Mouse (Mus musculus) heart, adult 8-10 months (tissue): ENCODE results near the gene Nr2f2. TPM values are rescaled to one million over a fixed set of nuclear protein-coding genes. Genes with fewer than 3 reads are reported as not detected.

Experiments
- DNase-seq: peaks from one replicate; pipeline ENCODE4 v3.0.0; 2022; ENCODE audit warnings: low spot score
- total RNA-seq, 4 experiments: library from RNA; stranded (reverse); gene quantifications; 2 replicates each; pipeline ENCODE4 v1.2.4; 2022

Gene Nr2f2
- total RNA-seq, 4 experiments from 2014 or later = 12.5 to 23.1 (median 20.3) TPM

DNA sequence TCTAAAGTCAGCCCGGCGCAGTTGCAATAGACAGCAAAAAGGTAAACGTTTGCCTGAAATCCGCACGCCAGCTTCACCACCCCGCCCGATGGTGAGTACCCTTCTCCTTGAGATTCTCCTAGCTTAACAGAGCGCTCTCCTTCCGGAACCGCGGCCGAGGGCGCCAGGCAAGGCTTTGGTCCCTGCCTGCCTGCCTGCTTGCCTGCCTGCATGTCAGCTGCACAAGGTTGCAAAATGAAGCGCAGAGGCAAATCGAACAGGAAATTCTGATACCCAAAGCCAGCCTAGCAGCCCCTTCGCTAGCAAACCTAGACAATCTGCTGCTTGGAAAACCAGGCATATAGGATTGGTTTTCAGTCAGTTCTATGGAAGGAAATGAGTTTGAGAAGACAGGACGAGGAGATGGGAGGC, 1.1 kb downstream of the Nr2f2 start:
- no peak for DNase-seq

DNA sequence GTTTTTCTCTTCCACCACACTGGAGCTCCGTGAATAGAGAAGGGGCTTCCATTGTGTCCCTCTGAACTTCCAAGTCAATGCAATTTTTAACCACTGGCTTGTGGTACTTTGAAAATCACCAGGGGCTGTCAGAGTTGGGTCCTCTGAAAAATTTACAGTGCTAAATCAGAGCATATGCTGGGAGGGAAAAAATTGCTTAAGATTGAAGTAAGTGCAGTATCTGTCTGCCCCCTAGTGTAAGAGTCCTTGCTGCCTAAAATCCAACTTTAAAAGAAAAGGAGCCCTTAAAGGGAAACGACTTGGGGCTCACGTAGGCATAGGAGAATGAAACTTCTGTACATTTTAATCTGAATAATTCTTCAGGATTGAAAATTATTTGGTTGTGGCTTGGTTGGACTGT, 1.7 kb downstream of the Nr2f2 start:
- DNase-seq = no peak

DNA sequence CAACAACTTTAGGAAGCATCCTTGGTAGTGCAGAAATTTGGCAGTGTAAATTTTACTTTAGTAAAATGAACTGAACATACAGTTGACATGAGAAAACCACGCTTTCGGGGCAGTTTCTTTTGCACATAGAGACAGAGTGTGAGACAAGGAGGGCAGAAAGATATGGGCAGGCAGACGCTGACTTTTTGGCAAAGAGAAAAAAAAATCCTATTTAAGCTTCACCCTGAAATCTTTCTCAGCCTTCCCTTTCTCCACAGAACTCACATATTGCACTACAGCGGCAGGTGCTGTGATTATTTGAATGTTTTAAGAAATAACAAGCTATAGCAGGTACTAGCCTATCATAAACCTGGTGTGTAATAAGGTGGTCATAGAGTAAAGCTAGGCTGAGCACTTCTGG, 3.2 kb downstream of the Nr2f2 start:
- DNase-seq = no peak

DNA sequence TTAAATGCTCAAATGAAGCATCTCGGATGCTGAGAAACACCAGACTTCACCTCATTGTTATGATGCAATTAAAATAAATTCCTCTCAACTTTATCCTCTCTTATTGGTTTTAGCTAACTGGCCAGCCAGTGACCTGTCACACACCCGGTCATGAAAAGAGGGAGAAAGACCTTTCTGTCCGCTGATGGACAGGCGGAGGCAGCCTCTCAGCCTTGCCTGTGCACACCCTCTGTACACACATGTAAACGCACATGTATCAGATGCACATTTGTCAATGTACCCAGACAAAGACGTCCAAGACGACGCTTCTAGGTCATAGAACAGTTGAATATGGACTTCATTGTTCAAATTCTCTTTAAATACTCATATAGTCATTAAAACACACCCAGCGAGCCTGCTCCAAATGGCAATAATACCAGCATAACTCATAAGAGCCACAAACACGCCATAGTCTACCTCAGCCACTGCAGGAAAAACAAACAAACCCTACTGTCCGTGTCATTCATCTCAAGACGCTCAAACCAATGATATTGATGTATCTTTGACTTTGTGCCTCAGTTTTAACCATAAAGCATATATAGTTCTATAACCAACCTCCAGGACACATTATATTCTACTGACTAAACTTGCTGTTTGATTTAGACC, 3.9 kb downstream of the Nr2f2 start:
- no peak for DNase-seq

DNA sequence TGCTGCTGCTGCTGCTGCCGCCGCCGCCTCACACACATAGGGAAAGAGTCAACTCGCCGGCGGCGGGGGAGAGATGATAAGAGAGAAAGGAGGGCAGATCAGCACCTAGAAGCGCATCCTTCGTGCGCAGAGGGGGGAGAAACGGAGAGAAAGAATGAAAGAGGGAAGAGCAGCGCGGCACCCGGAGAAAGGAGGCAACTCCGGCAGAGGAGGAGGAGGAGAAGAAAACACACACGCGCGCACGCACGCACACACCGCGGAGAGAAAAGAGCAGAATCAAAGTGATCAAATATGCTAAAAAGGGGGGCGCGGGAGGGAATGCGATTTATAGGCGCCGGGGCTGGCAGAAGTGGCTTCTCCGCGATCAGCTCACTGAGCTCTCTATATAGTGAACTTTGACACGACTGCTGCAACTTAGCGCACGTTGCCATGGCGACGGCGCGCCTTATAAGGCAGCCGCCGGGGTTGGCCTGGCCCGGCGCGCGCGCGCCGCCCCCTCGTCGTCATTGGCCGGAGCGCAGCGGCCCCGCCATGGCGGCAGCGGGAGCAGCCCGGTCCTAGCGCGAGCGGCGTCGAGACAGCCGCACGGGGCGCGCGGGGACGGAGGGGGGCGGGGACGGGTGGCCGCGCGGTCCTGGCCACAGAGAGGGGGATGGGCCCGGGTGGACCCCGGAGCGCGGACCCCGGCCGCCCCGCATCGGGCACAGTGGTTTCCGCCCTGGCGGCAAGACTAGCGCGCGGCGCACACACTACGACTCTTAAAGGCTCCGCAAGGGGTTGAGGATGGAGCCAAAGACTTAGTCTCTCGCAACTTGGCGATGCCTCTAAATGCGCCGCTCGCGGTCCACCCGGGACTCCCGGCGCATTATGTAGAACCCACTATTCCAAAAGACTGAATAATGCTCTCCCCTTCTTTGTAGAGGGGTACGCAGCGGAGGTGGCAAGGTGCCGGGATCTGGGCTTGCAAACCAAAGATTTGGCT, 4.9 kb downstream of the Nr2f2 start:
- DNase-seq = peak; percentile 85

DNA sequence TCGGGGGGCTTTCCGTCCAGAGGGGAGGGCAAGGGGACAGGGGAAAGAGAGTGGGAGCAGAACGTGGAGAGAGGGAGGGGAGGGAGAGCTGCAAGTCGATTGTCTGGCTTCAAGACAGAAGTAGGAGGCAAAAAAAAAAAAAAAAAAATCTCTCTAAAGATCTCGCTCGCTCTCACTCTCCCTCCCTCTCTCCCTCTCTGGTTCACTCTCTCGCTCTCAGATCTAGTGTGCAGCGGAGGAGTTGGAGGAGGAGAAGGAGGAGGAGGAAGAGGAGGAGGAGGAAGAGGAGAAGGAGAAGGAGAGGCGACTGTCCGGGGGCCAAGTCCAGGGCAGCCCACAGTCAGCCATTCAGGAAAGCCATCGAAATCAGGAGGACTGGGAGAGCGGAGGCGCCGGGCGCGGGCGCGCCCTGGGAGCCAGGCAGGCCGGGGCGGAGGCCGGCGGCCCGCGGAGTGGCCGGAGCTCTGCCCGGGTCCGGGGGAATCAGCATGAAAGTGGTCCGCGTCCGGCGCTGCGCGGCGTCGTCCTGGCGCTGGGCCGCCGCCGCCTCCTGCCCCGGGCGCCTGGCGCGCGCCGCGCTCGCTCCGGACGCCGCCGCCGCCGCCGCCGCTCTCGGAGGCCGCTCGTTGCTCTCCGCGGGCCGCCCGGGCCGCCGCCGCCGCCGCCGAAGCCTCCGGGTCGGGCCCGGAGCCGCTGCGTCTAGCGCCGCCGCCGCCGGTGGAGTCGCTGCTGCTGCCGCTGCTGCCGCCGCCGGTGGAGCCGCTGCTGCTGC, 5.7 kb downstream of the Nr2f2 start:
- DNase-seq = no peak

DNA sequence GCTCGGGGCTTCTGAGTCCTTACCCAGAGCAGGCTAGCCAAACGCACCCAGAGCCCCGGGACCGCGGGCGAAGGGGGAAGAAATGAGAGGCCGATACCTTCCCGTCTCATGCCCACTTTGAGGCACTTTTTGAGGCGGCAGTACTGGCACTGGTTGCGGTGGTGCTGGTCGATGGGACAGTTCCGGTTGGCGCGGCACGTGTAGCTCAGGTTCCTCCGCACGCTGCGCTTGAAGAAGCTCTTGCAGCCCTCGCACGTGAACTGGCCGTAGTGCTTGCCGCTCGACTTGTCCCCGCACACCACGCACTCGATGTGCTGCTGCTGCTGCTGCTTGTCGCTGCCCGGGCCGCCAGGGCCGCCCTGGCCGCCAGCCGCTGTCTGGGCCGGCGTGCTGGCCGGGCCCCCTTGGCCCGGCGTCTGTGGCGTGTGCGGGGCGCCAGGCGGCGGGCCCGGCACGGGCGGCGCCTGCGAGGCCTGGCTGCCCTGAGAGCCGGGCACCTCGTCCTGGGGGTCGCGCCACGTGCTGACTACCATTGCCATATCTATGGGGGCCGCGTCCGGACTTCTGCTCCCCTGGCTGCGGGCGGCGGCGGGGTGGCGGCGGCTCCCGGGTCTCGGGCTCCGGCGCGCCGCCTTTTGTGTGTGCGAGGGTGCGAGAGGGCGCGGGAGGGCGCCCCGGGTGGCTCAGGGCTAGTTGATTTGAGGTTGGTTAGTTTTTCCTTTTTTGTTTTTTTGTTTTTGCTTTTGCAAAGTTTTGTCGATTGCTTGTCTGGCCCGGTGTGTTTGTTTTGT, 6.5 kb downstream of the Nr2f2 start:
- no peak for DNase-seq

DNA sequence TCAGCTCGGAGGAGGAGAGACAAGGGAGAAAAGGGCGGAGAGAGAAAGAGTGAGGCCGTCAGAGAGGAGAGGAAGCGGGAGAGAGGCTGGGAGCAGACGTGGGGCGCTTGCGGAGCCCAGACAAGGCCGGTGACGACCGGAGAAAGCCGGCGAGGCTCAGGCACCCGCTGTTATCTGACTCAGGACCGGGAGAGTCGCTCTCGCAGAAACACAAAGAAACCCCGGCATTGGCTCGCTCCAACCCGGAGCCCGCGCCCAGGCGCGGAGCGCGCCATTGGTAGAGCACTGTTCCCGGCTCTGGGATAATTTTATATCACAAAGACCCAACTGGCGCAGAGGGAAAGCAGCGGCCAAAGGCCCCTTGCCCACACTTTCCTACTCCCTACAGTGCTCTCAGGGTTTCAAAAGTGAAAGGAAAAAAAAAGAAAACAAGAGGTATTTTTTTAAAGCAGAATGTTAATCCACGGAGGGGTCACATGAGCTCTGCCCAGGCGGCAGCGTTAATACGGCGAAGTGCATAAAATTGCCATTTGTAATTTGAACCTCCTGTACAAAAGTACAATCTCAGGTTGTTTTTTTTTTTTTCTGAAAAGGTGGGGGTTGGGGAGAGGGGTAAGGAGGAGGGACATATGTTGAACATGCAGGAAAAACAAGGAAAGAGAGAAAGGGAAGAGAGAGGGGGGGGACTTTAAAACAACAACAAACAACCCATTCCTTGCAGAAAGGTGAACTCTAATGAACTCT, 7.5 kb downstream of the Nr2f2 start:
- no peak for DNase-seq

DNA sequence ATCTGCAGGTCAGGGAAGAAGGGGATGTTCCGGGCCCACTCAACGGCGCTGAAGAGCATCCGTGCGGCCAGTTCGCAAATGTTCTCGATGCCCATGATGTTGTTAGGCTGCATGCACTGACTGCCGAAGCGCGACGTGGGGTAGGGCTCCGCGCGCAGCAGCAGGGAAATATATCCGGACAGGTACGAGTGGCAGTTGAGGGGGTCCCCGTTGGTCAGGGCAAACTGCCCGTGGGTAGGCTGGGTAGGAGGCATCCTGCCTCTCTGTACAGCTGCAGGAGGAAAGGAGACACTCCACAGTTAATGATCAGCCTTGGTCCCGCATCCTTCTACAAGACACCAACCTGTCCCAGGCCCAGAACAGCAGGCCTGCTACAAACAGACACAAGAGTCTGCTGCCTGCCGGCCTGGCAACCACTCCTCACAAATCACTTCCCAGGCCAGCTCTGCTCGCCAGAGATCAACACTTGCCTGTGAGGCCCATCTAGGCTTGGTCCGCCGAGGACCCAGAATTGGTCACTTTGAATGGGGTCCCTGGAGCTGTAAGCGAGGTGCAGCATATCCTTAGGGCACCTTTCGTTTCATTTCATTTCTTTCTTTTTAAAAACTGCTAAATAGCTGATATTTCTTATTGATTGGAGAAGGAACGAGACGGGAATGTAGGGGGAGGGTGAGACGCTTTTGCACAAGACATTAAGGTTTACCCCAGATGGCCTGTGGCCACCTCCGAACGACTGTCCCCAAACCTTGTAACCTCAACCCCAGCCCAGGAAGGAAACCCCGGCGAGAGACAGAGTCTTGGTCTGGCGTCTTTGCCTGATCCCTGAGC, 8.3 kb downstream of the Nr2f2 start:
- no peak for DNase-seq

DNA sequence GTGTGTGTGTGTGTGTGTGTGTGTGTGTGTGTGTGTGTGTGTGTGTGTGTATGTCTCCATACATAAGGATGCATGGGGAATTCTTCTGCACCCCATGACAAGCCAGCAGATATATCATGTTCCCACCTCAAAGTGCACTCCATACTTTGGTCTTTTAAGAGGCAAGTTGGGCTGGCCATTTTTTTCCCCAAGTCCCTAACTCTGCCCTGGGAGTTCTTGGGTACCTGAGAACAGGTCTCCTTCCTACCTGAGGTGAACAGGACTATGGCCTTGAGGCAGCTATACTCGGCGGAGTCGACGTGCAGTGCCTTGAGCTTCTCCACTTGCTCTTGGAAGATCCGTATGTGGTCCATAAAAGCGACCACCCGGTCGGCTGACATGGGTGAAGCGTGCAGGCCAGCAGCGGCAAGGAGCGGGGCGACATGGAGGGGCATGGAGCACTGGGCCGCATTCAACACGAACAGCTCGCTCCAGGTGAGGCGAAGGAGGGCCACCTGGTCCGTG, 9.0 kb downstream of the Nr2f2 start:
- DNase-seq = no peak

DNA sequence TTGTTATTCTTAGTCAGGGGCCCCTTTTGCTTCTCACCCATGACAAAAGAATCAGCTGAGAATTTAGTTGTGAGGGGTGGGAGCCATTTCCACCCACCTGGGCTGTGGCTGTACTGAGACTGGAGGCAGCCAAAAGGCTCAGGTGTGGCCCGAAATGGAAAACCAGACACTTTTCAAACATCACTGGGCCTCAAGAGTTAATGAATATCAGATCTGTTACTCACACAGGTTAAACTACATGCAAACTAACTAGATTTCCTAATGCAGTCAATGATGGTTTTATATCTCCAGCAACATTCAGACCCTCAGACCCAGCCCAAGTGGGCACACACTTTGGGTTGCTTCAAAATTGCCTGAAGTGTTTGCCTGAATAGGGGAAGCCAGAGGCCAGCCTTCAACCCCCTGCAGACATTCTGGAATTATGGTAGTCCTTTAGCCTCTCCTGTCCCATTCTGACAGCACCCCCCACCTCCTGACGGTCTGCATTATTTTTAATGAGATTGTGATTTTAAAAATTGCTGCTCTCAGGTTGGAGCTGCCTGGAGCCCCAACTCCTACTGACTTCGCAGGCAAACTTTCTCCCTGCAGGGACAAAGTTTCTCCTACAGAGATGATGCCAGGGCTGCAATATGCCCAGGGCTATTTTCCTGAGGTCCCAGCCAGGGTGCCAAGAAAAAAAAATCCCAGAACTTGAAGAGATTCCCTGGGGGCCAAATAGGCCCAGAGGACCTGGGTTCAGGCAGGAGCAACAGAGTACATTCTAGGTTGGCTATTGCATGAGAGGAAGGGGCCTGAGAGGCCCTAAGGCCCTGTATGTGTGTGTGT, 9.6 kb downstream of the Nr2f2 start:
- DNase-seq = no peak

DNA sequence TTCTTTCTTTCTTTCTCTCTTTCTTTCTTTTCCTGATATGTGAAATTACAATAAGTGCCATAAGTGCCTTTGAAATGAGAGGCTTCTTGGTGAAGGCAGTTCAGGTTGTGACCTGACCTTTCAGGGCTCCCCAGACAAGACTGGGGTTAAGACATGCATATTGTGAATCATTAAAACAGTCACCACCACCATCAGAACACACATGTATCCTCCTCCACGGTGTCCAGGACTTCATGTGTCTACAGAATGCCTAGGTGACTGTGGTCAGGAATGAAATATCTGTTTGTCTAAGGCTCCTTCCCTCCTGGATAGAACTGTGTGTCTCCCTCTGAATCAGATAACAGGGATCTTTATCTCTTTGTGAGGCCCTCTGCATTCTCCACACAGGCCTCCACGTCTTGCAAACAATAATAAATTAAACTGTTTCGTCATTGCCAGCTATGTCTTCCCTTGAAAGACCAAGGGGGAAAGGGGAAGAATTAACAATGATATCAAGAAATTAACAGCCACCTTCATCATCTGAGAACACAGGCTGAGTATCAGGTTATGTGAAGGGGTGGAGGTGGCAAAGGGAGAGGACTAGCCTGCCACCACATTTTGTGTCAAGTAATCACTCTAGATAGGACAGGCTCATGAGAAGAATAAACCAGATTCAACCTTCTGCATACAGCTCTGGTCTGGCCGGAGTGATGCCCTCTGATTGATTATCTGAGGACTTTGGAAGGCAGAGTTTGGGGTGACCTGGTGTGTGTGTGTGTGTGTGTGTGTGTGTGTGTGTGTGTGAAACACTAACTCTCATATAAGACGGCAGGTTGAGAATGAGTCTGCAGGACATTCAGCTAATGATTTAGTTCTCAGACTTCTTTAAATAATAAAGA, 10.6 kb downstream of the Nr2f2 start:
- DNase-seq = no peak

DNA sequence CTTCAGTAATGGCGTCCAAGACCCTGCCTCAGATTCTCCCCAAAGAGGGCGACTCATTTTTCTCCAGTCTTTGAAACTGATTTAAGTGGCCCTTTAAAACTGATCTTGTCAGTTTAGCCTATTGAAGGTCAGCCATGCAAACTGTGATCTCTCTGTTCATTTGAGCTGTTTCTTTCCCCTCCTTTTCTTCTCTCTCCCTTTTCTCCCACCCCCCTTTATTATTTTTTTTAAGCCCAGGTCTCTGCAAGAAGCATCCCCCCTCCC, 11.2 kb downstream of the Nr2f2 start:
- no peak for DNase-seq

DNA sequence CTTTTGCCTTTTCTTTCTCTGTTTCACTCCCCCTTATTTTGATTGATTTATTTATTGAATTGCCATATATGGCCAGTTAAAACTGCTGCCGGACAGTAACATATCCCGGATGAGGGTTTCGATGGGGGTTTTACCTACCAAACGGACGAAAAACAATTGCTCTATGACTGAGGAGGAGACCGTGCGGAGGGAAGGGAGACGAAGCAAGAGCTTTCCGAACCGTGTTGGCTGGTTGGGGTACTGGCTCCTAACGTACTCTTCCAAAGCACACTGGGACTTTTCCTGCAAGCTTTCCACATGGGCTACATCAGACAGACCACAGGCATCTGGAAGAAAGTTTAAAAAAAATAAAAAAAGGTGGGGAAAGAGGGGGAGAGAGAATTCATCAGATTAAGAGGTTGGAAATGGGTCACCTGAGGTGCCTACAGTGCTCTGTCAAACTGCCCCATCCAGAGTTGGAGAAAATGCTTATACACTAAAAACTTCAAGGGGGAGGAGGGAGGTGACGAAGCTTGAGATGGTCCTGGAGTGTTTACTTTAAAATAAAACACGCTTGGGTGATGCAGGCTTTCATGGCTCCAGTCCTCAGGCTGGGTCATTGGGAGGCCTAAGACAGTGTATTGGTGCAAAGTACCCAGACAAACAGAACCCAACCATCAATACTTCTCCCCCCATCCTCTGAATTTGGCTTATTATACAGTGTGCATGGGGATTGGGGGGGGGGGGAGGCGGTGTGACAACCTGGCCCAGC, 11.8 kb downstream of the Nr2f2 start:
- no peak for DNase-seq

DNA sequence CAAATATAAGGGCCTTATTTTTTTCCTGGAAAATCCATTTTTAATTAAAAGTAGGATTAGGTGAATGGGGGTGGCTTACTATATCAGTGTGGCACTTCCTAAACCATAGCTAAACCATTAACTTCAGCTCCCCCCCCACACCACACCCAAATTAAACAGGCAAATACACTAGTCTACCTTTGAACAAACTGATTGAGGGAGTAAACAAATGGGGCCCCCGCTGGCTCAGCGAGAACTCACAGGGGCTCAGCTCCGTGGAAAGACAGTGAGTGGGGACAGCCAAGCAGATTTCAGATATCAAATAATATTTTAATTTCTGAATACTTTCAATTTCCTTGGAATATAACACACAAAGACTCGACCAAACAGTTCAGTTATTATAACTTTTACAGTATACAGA, 13.4 kb downstream of the Nr2f2 start:
- DNase-seq = no peak

DNA sequence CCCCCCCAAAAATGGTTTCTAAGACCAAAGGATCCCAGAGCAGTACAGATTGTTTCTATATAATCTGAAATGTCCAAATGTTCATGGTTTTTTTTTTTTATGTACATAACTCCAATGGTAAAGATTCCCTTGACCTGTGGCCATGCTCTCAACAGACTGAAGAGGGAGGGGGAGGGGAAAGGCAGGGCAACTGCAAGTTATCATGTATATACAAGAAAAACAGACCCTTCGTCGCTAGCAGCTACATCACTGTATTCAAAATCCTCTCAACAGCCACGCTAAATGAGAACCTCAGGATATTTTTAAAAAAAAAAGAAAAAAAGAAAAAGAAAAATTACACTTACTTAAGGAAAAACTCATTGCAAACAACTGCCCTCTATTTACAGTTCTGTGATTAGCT, 13.9 kb downstream of the Nr2f2 start:
- DNase-seq = no peak

DNA sequence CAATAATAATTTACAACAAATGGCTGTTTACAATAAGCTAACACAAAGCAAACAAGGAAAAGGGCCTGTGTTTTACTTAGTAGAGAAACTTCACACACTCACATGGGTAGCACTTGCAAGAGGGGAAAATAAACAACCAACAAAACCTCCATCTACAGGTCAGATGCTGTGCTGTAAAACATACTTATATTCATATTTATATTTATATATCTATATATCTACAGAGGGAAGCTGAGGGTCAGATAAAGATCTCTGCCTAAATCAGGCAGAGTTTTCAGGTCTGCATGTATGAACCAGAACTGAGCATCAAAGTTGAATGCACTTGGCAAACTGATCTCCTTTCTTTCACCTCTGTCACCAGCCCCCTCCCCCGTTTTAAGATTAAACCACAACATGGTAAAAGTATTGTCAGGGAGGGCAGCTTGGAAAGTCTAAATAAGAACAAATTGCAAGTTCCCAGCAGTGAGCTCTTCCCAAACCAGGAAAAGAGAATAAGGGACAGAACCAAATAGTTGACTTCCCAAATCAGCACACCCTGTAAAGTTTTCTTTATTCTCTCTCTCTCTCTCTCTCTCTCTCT, 14.5 kb downstream of the Nr2f2 start:
- DNase-seq = no peak
